Mouse (Mus musculus): ENCODE data around the gene 4930404H24Rik.

DNA sequence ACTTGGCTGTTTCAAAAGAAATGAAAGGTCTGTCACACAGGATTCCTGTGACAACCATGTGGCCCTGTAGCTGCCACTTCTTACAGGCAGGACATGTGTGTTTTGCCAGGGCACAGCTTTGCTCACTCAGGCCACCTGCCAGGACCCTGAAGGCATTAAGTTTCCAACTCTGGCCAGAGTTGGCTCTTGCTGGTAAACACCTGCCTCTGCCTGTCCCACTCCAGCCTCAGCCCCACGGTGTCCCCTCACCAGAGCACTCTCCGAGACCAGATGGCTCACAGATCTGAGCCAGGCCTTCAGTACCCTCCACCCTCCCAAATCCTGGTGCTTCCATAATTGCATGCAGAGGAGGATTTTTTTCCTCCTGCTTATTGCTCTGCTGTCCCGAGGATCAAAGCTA, 21.6 kb upstream of the 4930404H24Rik start:
- TF ChIP-seq CTCF (IDR thresholded peaks at IDR 0.05; ENCODE audit: low read depth) (no peak), EP300 (IDR thresholded peaks at IDR 0.05; ENCODE audit: low read depth) (no peak)

Measured in liver, embryonic 14.5 days (tissue).